Mouse (Mus musculus): ENCODE measurements around the gene Cer1.

DNA sequence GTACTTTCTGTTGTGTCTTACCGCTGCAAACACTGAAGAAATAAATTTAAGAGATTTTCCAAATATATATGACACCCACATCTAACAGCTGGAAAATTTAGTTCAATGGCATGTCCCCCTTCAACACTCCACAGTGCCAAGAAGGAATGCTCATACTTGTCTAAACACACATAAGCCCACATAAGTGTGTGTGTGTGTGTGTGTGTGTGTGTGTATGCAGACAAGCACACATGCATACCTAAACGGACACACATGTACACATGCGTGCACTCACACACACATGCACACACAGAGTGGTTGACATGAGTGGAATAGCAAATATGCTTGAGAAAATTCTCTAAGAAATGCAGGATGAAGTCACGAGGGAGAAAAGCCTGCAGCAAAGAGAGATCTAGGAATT lies 12.4 kb downstream of the Cer1 start:
- TF ChIP-seq CTCF (IDR thresholded peaks at IDR 0.05; ENCODE audit: low read depth, low read length) (no peak), POLR2A (IDR thresholded peaks at IDR 0.05; ENCODE audit: extremely low read depth, insufficient read depth, low read length) (no peak)

Data from liver, adult 2 months (tissue).